Mouse (Mus musculus) CH12.LX (cell line): Measurements from ENCODE around the gene Tnfrsf9.

Source experiments
- CHD2 ChIP-seq: IDR thresholded peaks from 2 replicates; pipeline ENCODE4 v1.6.1; 2011; ENCODE audit warnings: low read length, improper control_type of control experiment
- CTCF ChIP-seq, 2 experiments: IDR thresholded peaks in 1 of 2; conservative IDR thresholded peaks in 1 of 2; 2 replicates each; pipeline ENCODE4 v1.5.1; 2011 to 2012; ENCODE audit warnings: low read depth in 2 of 2, low read length in 2 of 2, improper control_type of control experiment in 1 of 2, inconsistent platforms in 1 of 2, mild to moderate bottlenecking in 1 of 2, moderate library complexity in 1 of 2
- EP300 ChIP-seq: IDR thresholded peaks from 2 replicates; pipeline ENCODE4 v1.6.1; 2011; ENCODE audit warnings: low read length, improper control_type of control experiment
- ETS1 ChIP-seq: conservative IDR thresholded peaks from 2 replicates; pipeline ENCODE4 v1.6.1; 2012; ENCODE audit warnings: low read depth, mild to moderate bottlenecking, inconsistent platforms, low read length, improper control_type of control experiment, moderate library complexity
- IRF4 ChIP-seq: IDR thresholded peaks from 2 replicates; pipeline ENCODE4 v1.6.1; 2014; ENCODE audit warnings: low read depth, mild to moderate bottlenecking, inconsistent platforms, low read length, improper control_type of control experiment
- MAX ChIP-seq: IDR thresholded peaks from 2 replicates; pipeline ENCODE4 v1.6.1; 2011; ENCODE audit warnings: low read length, improper control_type of control experiment
- MEF2A ChIP-seq: IDR thresholded peaks from 2 replicates; pipeline ENCODE4 v1.6.1; 2014; ENCODE audit warnings: low read depth, mild to moderate bottlenecking, inconsistent platforms, low read length, improper control_type of control experiment, borderline replicate concordance
- POLR2A ChIP-seq: IDR thresholded peaks from 2 replicates; pipeline ENCODE4 v1.6.1; 2011; ENCODE audit warnings: low read depth, mild to moderate bottlenecking, improper control_type of control experiment, low read length
- SIN3A ChIP-seq: IDR thresholded peaks from 2 replicates; pipeline ENCODE4 v1.6.1; 2012; ENCODE audit warnings: low read length, improper control_type of control experiment, inconsistent platforms
- TBP ChIP-seq: conservative IDR thresholded peaks from 2 replicates; pipeline ENCODE4 v1.6.1; 2011; ENCODE audit warnings: low read depth, low read length, improper control_type of control experiment
- TCF12 ChIP-seq: IDR thresholded peaks from 2 replicates; pipeline ENCODE4 v1.6.1; 2014; ENCODE audit warnings: low read depth, mild to moderate bottlenecking, inconsistent platforms, low read length, improper control_type of control experiment
- USF1 ChIP-seq: IDR thresholded peaks from 2 replicates; pipeline ENCODE4 v1.6.1; 2014; ENCODE audit warnings: low read depth, mild to moderate bottlenecking, inconsistent platforms, low read length, improper control_type of control experiment
- ZKSCAN1 ChIP-seq: IDR thresholded peaks from 2 replicates; pipeline ENCODE4 v1.6.1; 2012; ENCODE audit warnings: low read depth, inconsistent platforms, low read length, improper control_type of control experiment, borderline replicate concordance

DNA sequence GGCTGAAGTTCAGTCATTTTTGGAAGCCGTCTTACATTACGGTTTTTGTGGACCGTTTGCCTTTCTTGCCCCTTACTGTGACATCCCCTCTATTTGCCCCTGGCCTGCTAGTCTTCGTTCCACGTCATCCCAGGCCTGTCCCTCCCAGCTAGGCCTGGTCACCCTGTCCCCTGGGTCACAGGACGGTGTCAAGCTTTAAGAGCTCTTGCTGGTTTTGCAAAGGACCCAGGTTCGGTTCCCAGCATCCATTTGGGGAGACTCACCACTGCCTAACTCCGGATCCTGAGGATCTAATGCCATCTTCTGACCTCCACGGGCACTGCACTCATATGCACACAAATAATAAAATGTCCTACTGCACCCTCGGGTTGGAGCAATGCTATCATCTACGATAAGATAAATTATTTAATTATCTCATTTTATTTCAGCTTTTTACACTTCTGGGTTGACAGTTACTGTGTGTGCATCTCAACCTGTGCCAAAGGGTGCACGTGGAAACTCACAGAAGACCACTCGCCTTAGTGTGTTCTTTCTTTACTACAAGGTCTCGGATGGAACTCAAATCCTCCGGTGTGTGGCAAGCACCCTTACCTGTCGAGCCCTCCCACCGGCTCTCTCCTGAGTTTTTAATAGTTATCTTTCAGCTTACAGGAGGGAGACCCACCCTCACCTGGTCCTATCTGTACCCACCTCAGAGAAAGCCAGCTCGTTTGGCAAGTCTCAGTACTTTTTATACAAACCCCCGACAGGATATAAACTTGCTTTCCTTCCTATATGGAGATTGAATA, 4.0 kb upstream of the Tnfrsf9 start:
- TF ChIP-seq MAX (no peak), EP300 (no peak), USF1 (no peak), CTCF (conservative IDR thresholded peaks at IDR 0.05 in 1 of 2, IDR thresholded peaks at IDR 0.05 in 1 of 2; ENCODE audit: low read depth in 2 of 2, low read length in 2 of 2) (no peak), POLR2A (no peak), ETS1 (no peak), IRF4 (no peak), CHD2 (no peak), MEF2A (no peak), ZKSCAN1 (no peak), TBP (no peak), SIN3A (no peak), TCF12 (no peak)
